Mouse (Mus musculus): ENCODE measurements around the gene Cnnm4. TPM values are rescaled to one million over a fixed set of nuclear protein-coding genes. Genes with fewer than 3 reads are reported as not detected.

The Cnnm4 gene
- total and polyA plus RNA-seq, 3 experiments: 3.1 to 8.6 (median 4.5) TPM

DNA sequence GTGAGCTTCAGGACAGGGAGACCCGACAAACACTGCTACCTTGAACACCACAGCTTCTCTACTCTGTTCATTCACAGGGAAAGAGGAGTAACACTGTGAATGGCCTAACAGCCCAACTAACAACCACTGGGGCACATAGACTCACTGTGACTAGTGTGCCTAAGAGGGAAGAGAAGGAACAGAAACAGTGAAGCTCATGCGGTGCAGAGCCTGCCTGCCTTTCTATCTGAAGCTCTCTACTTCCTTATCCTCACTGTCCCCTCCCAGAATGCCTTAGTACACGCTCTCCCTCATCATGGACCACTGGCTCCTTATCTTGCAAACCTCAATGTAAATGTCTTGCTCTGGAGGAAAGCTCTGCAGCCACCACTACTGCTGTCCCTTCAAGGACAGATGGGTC lies 34.2 kb upstream of the Cnnm4 start:
- ATAC-seq (ENCODE audit: extremely low read depth, insufficient number of reproducible peaks, low FRiP score, poor library complexity, severe bottlenecking): no peak
- TF ChIP-seq GATA1 (IDR thresholded peaks at IDR 0.05; ENCODE audit: borderline replicate concordance, low read length) (no peak), POLR2AphosphoS5 (IDR thresholded peaks at IDR 0.05; ENCODE audit: insufficient replicate concordance, low read depth, low read length) (no peak), CTCF (IDR thresholded peaks at IDR 0.05; ENCODE audit: low read depth, low read length) (no peak), GATA2 (IDR thresholded peaks at IDR 0.05; ENCODE audit: borderline replicate concordance, low read depth, low read length) (no peak), TAL1 (conservative IDR thresholded peaks at IDR 0.05; ENCODE audit: low read depth, low read length) (no peak)
- no peaks in the 10 kb centered on the region for H3K27me3 ChIP-seq (ENCODE audit: insufficient read depth, low read length)
- DNase-seq (ENCODE audit: low spot score): no peak
- no peak overlapping the region for H3K4me3 ChIP-seq (ENCODE audit: low read depth, low read length)
- H3K9me3 ChIP-seq (replicated peaks): no peaks in the 10 kb centered on the region
- H3K4me1 ChIP-seq (ENCODE audit: insufficient read depth, low read depth, low read length): no peaks in the 10 kb centered on the region; the same call in 1 of the 2 replicates
- H3K36me3 ChIP-seq (replicated peaks): peaks cover 90% of the 10 kb centered on the region

GRCm38 (mm10) chr1:36441101-36441500 lies 30.3 kb upstream of the Cnnm4 start:
- Histone ChIP-seq H3K4me1 (ENCODE audit: insufficient read depth, low read depth, low read length) (peaks cover 19% of the 10 kb centered on the region), H3K4me3 (ENCODE audit: low read depth, low read length) (no peak overlapping the region), H3K27me3 (ENCODE audit: insufficient read depth, low read length) (no peaks in the 10 kb centered on the region), H3K36me3 (replicated peaks) (peaks cover 67% of the 10 kb centered on the region), H3K9me3 (replicated peaks) (no peaks in the 10 kb centered on the region)
- ATAC-seq (ENCODE audit: extremely low read depth, insufficient number of reproducible peaks, low FRiP score, poor library complexity, severe bottlenecking): no peak
- TF ChIP-seq GATA2 (IDR thresholded peaks at IDR 0.05; ENCODE audit: borderline replicate concordance, low read depth, low read length): no peak
- no peak for TF ChIP-seq CTCF (IDR thresholded peaks at IDR 0.05; ENCODE audit: low read depth, low read length)
- TF ChIP-seq GATA1 (IDR thresholded peaks at IDR 0.05; ENCODE audit: borderline replicate concordance, low read length): no peak
- TF ChIP-seq TAL1 (conservative IDR thresholded peaks at IDR 0.05; ENCODE audit: low read depth, low read length): no peak
- no peak for TF ChIP-seq POLR2AphosphoS5 (IDR thresholded peaks at IDR 0.05; ENCODE audit: insufficient replicate concordance, low read depth, low read length)
- DNase-seq (ENCODE audit: low spot score): no peak

DNA sequence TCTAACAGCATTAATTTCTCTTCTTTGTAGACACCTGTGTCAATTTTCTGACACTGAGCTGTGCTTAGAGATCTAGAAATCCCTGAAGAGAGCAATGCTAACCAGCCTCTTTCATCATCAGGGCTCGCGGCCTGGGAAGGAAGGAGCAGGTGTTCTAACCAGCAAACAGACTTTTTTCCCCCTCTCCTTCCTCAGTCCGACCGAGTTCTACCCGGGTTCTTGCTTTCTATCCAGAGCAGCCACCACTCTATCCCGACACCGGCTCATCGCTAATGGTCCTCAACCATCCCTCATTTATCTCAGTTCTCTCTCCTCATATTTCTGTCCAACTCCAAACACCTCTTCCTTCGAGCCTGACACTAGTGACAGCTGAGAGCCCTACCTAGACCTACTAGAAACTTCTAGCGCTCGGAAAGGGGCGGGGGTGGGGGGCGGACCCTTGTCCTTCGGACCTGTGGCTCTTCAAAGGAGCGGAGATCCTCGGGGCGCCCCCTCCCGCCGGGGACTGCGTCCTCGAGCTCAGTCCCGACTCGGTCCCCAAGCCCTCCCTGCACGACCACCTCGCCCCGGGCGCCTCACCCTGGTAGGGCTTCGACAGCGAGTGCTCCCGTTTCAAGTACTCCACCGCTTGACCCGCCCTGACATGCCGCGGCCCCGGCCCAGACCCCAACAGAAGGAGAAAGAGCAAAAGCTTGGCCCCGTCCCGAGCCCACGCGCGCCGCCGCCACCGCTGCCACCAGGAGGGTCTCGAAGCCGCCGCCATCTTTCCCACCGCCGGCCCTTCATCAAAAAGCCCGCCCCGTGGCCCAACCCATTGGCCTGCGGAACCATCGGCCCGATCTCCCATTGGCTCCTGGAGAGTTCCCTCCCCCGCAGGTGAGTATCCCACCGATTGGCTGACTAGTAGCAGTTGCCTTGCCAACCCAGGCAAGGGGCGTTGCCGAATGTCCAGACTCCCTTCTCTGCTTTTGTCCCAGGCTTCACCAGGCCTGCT lies 26.7 kb upstream of the Cnnm4 start, which contains the start of gene Lman2l:
Gene Lman2l, minus strand, starts transcription at position 801 of the 994 bp plus-strand sequence.
- TF ChIP-seq TAL1 (conservative IDR thresholded peaks at IDR 0.05; ENCODE audit: low read depth, low read length) (no peak), POLR2AphosphoS5 (IDR thresholded peaks at IDR 0.05; ENCODE audit: insufficient replicate concordance, low read depth, low read length) (no peak), CTCF (IDR thresholded peaks at IDR 0.05; ENCODE audit: low read depth, low read length) (no peak), GATA1 (IDR thresholded peaks at IDR 0.05; ENCODE audit: borderline replicate concordance, low read length) (no peak), GATA2 (IDR thresholded peaks at IDR 0.05; ENCODE audit: borderline replicate concordance, low read depth, low read length) (no peak)
- peak; percentile 100 for DNase-seq (ENCODE audit: low spot score)
- Histone ChIP-seq H3K9me3 (replicated peaks) (peaks cover 3% of the 10 kb centered on the region), H3K27me3 (ENCODE audit: insufficient read depth, low read length) (peaks cover 7% of the 10 kb centered on the region), H3K4me1 (ENCODE audit: insufficient read depth, low read depth, low read length) (peaks cover 30% of the 10 kb centered on the region), H3K36me3 (replicated peaks) (peaks cover 30% of the 10 kb centered on the region), H3K4me3 (ENCODE audit: low read depth, low read length) (peak within 1 kb of the TSS; percentile 83)
- ATAC-seq (ENCODE audit: extremely low read depth, insufficient number of reproducible peaks, low FRiP score, poor library complexity, severe bottlenecking): peak; percentile 100

DNA sequence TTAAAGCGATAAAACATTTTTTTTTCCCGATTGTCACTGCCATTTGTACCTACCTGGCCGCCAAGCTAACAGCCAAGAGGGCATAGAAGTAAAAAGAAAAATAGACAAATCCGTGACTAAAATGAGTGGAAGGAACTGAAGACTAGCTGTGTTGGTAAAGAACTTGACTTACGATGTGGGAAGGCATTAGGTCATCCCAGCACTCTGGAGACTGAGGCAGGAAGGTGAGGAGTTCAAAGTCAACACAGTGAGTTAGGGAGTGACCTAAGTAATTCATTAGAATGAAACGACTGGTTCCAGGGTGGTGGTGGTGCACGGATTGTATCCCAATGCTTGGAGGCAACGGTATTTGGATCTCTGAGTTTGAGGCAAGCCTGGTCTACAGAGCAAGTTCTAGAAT lies 25.9 kb upstream of the Cnnm4 start:
- peaks cover 3% of the 10 kb centered on the region for H3K9me3 ChIP-seq (replicated peaks)
- H3K27me3 ChIP-seq (ENCODE audit: insufficient read depth, low read length): peaks cover 11% of the 10 kb centered on the region
- peak overlapping the region; percentile 20; the same call in 1 of the 2 replicates for H3K4me3 ChIP-seq (ENCODE audit: low read depth, low read length)
- no peak for ATAC-seq (ENCODE audit: extremely low read depth, insufficient number of reproducible peaks, low FRiP score, poor library complexity, severe bottlenecking)
- peaks cover 30% of the 10 kb centered on the region for H3K4me1 ChIP-seq (ENCODE audit: insufficient read depth, low read depth, low read length)
- H3K36me3 ChIP-seq (replicated peaks): peaks cover 26% of the 10 kb centered on the region
- TF ChIP-seq GATA1 (IDR thresholded peaks at IDR 0.05; ENCODE audit: borderline replicate concordance, low read length) (no peak), CTCF (IDR thresholded peaks at IDR 0.05; ENCODE audit: low read depth, low read length) (no peak), TAL1 (conservative IDR thresholded peaks at IDR 0.05; ENCODE audit: low read depth, low read length) (no peak), POLR2AphosphoS5 (IDR thresholded peaks at IDR 0.05; ENCODE audit: insufficient replicate concordance, low read depth, low read length) (no peak), GATA2 (IDR thresholded peaks at IDR 0.05; ENCODE audit: borderline replicate concordance, low read depth, low read length) (no peak)
- no peak for DNase-seq (ENCODE audit: low spot score)

DNA sequence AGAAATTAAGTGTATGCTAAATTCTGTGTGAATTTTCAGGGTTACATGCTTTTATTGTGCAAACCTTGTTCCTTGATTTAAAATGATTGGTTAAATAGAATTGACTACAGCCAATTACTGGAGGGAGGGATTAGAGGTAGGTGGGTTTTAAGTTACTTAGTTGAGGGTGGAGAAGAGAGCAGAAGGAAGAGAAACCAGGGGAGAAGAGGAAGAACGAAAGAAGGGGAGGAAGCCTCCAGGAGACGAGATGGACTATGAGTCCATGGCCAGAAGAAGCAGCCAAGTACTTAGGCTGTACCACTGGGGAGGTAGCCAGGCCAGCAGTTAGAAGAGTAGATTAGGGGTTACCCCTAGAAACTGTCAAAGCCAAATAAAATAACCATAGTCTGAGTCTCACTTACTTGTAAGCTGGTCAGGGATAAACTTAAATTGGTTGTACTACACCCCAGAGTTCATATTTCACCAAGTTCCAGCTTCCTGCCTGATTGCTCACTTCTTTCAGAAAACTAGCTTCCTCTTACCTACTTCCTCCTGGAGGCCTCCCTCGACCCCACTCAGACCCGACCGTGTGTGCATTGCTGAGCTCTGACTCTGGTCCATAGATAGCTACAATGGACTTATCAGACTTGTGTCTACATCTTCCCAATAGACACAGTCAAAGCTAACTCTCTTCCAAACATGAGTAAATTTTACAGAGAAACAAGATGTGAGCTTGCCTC lies 25.2 kb upstream of the Cnnm4 start:
- no peak for ATAC-seq (ENCODE audit: extremely low read depth, insufficient number of reproducible peaks, low FRiP score, poor library complexity, severe bottlenecking)
- H3K4me3 ChIP-seq (ENCODE audit: low read depth, low read length): no peak overlapping the region
- H3K36me3 ChIP-seq (replicated peaks): peaks cover 20% of the 10 kb centered on the region
- TF ChIP-seq GATA2 (IDR thresholded peaks at IDR 0.05; ENCODE audit: borderline replicate concordance, low read depth, low read length): no peak
- no peak for TF ChIP-seq GATA1 (IDR thresholded peaks at IDR 0.05; ENCODE audit: borderline replicate concordance, low read length)
- no peak for TF ChIP-seq CTCF (IDR thresholded peaks at IDR 0.05; ENCODE audit: low read depth, low read length)
- TF ChIP-seq POLR2AphosphoS5 (IDR thresholded peaks at IDR 0.05; ENCODE audit: insufficient replicate concordance, low read depth, low read length): no peak
- no peak for TF ChIP-seq TAL1 (conservative IDR thresholded peaks at IDR 0.05; ENCODE audit: low read depth, low read length)
- DNase-seq (ENCODE audit: low spot score): no peak
- peaks cover 3% of the 10 kb centered on the region for H3K9me3 ChIP-seq (replicated peaks)
- H3K4me1 ChIP-seq (ENCODE audit: insufficient read depth, low read depth, low read length): peaks cover 30% of the 10 kb centered on the region
- peaks cover 12% of the 10 kb centered on the region for H3K27me3 ChIP-seq (ENCODE audit: insufficient read depth, low read length)

Measured in G1E (cell line).